Mouse (Mus musculus) megakaryocyte-erythroid progenitor cell, adult 5-6 weeks (primary cell): ENCODE measurements around the gene Efs. TPM values are rescaled to one million over a fixed set of nuclear protein-coding genes. Genes with fewer than 3 reads are reported as not detected.
"Not testable (repeated sequence)": the region's sequence is repeated elsewhere in the genome, so short reads cannot be mapped to it uniquely, and the experiment has no call there.

Experiments
- ATAC-seq: replicated peaks from 2 replicates; pipeline ENCODE4 v1.8.0; 2016; ENCODE audit warnings: mild to moderate bottlenecking, inconsistent platforms; ENCODE audit not compliant: severe bottlenecking, poor library complexity, low FRiP score, low TSS enrichment
- total RNA-seq, 2 experiments: library from RNA; stranded (forward) in 1 of 2; stranded (reverse) in 1 of 2; fragments of 200-1000, 215-1000 nt in 1 of 2; fragments of >200 nt in 1 of 2; fragmentation: Nextera tagmentation in 1 of 2; gene quantifications; 2 replicates each; pipeline ENCODE4 v1.2.3; 2014 to 2017

Efs gene
- total RNA-seq (2014; fragmentation: Nextera tagmentation) (not detected in 2 replicates), total RNA-seq (2017) (not detected in 2 replicates)

GRCm38 (mm10) chr14:54925349-54926342 is at the start of gene Efs:
Efs (minus strand) TSS chr14:54926126.
- ATAC-seq, result no peak

- no peak for ATAC-seq
These were observed 48.3 kb upstream of the Efs start for GRCm38 (mm10) chr14:54974068-54974791.

- not testable (repeated sequence) for ATAC-seq
These were observed 46.9 kb upstream of the Efs start for GRCm38 (mm10) chr14:54972786-54973185.

GRCm38 (mm10) chr14:54968344-54968743 is 42.4 kb upstream of the Efs start:
- no peak for ATAC-seq

GRCm38 (mm10) chr14:54967874-54968273 is 41.9 kb upstream of the Efs start:
- ATAC-seq, result no peak

GRCm38 (mm10) chr14:54966320-54966977 is 40.5 kb upstream of the Efs start, which contains the start of gene Myh6:
Myh6 (minus strand) TSS chr14:54966927.
- no peak for ATAC-seq

- ATAC-seq, result no peak
These were observed 39.7 kb upstream of the Efs start for GRCm38 (mm10) chr14:54965631-54966030.

- ATAC-seq, result no peak
These were observed 39.1 kb upstream of the Efs start for GRCm38 (mm10) chr14:54965044-54965443.

- no peak for ATAC-seq
These were observed 37.8 kb upstream of the Efs start for GRCm38 (mm10) chr14:54963727-54964126.

- ATAC-seq, result no peak
These were observed 36.8 kb upstream of the Efs start for GRCm38 (mm10) chr14:54962714-54963113.

- no peak for ATAC-seq
These were observed 35.6 kb upstream of the Efs start for GRCm38 (mm10) chr14:54961487-54961886.

- ATAC-seq, result no peak
These were observed 34.8 kb upstream of the Efs start for GRCm38 (mm10) chr14:54960769-54961168.

- not testable (repeated sequence) for ATAC-seq
These were observed 34.1 kb upstream of the Efs start for GRCm38 (mm10) chr14:54959853-54960613.

- ATAC-seq, result no peak
These were observed 33.3 kb upstream of the Efs start for GRCm38 (mm10) chr14:54959197-54959596.

GRCm38 (mm10) chr14:54958503-54958902 is 32.6 kb upstream of the Efs start:
- ATAC-seq, result no peak

- no peak for ATAC-seq
These were observed 30.6 kb upstream of the Efs start for GRCm38 (mm10) chr14:54956533-54956932.

- no peak for ATAC-seq
These were observed 29.6 kb upstream of the Efs start for GRCm38 (mm10) chr14:54955481-54955880.

- no peak for ATAC-seq
These were observed 28.5 kb upstream of the Efs start for GRCm38 (mm10) chr14:54954474-54954873.

GRCm38 (mm10) chr14:54953664-54954206 is 27.8 kb upstream of the Efs start:
- no peak for ATAC-seq
